Mouse (Mus musculus): ENCODE data around the gene 2410137M14Rik. TPM values are rescaled to one million over a fixed set of nuclear protein-coding genes. Genes with fewer than 3 reads are reported as not detected.

2410137M14Rik gene
- total and polyA plus RNA-seq, 3 experiments, result 0.40 TPM; not detected in 2

DNA sequence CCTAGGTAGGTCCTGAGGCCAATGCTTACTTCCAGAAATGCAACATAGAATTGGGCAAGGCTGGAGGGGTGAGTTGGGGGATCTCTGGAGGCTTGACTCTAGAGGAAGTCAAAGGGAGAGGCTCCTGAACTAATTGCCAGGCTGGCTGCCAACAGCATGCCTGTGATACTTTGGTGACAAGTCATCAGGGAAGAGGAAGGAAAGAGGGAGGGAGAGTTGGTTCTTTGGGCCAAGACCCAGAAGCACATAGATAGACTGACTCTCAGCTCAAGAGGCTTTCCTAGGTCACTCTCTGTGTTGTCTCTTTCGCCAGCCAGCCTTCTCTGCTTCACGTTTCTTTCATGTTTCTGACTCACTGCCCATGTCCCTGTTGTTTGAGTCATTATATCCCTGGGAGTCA is 49.2 kb downstream of the 2410137M14Rik start:
- H3K9ac ChIP-seq (ENCODE audit: insufficient read depth, low read depth), result no peak overlapping the region
- H3K9me3 ChIP-seq (replicated peaks; ENCODE audit: low read length), result no peaks in the 10 kb centered on the region
- no peaks in the 10 kb centered on the region for H3K79me2 ChIP-seq (replicated peaks; ENCODE audit: control insufficient read depth, extremely low read depth, insufficient read depth, poor library complexity, severe bottlenecking)
- no peaks in the 10 kb centered on the region for H3K36me3 ChIP-seq (replicated peaks in 1 of 2; ENCODE audit: control insufficient read depth in 1 of 2, insufficient read depth in 1 of 2, low read length in 1 of 2)
- dilution Hi-C loops (cut with MboI; ENCODE audit: extremely low pct_ligation_motif_present, extremely low pct_unique_long_range_greater_than_20kb, low sequenced_read_pairs) (no loop called here), in situ Hi-C loops (cut with MboI; ENCODE audit: low pct_ligation_motif_present, low pct_unique_long_range_greater_than_20kb, low sequenced_read_pairs) (no loop called here)
- H3K27me3 ChIP-seq (replicated peaks), result peaks cover 3% of the 10 kb centered on the region
- H3K4me3 ChIP-seq (replicated peaks in 1 of 3; ENCODE audit: low read depth in 2 of 3, low read length in 2 of 3, poor library complexity in 1 of 3), result no peak overlapping the region
- H3K27ac ChIP-seq (ENCODE audit: insufficient read depth, low read depth), result no peak overlapping the region
- TF ChIP-seq RCOR1 (conservative IDR thresholded peaks at IDR 0.05; ENCODE audit: low read depth, low read length), result no peak
- no peak for TF ChIP-seq ETS1 (conservative IDR thresholded peaks at IDR 0.05; ENCODE audit: low read depth, low read length)
- no peak for TF ChIP-seq SMC3 (IDR thresholded peaks at IDR 0.05; ENCODE audit: low read depth, low read length)
- TF ChIP-seq KAT2A (IDR thresholded peaks at IDR 0.05; ENCODE audit: insufficient replicate concordance, low read length), result no peak
- TF ChIP-seq PAX5 (IDR thresholded peaks at IDR 0.05; ENCODE audit: low read length), result no peak
- no peak for TF ChIP-seq MXI1 (IDR thresholded peaks at IDR 0.05; ENCODE audit: low read depth, low read length)
- TF ChIP-seq MAFK (IDR thresholded peaks at IDR 0.05; ENCODE audit: insufficient replicate concordance, low read length), result no peak
- no peak for TF ChIP-seq UBTF (IDR thresholded peaks at IDR 0.05; ENCODE audit: low read depth, low read length)
- TF ChIP-seq GABPA (IDR thresholded peaks at IDR 0.05; ENCODE audit: insufficient replicate concordance, low read depth, low read length), result no peak
- no peak for TF ChIP-seq CTCF (conservative IDR thresholded peaks at IDR 0.05 in 1 of 2, IDR thresholded peaks at IDR 0.05 in 1 of 2; ENCODE audit: low read depth in 2 of 2, low read length in 2 of 2)
- no peak for TF ChIP-seq SIN3A (IDR thresholded peaks at IDR 0.05; ENCODE audit: low read length)
- H3K4me1 ChIP-seq (ENCODE audit: control insufficient read depth in 1 of 2, insufficient read depth in 2 of 2), result peaks cover 0 to 12% of the 10 kb centered on the region in 2 experiments; a peak in 3 of 4 replicates
- DNase-seq (ENCODE audit: extremely low read depth), result no peak
- no peak overlapping the region for H3K4me2 ChIP-seq (ENCODE audit: insufficient read depth, low read depth, poor library complexity, severe bottlenecking)

DNA sequence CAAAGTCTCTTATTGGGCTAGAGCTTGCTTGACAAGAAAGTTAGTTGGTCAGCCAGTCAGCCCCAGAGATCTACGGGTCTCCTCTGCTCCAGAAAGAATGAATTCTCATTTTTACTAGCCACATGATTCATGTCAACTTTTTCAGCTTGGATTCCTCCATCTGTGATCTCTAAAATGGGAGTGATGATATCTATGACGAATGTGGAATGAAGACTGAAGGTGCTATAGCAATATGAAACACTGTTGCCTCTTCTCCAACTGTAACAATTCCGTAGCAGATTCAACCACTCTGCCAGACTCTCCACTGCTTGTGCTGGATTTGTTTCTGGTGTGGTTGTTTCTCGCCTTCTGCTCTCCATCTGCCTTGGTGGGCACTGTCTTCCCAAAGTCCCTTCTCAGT is 49.9 kb downstream of the 2410137M14Rik start:
- Histone ChIP-seq H3K27me3 (replicated peaks) (peaks cover 6% of the 10 kb centered on the region), H3K9ac (ENCODE audit: insufficient read depth, low read depth) (no peak overlapping the region), H3K4me2 (ENCODE audit: insufficient read depth, low read depth, poor library complexity, severe bottlenecking) (no peak overlapping the region), H3K27ac (ENCODE audit: insufficient read depth, low read depth) (no peak overlapping the region), H3K9me3 (replicated peaks; ENCODE audit: low read length) (no peaks in the 10 kb centered on the region), H3K36me3 (replicated peaks in 1 of 2; ENCODE audit: control insufficient read depth in 1 of 2, insufficient read depth in 1 of 2, low read length in 1 of 2) (no peaks in the 10 kb centered on the region), H3K4me1 (ENCODE audit: control insufficient read depth in 1 of 2, insufficient read depth in 2 of 2) (peaks cover 0 to 12% of the 10 kb centered on the region in 2 experiments; a peak in 3 of 4 replicates), H3K4me3 (replicated peaks in 1 of 3; ENCODE audit: low read depth in 2 of 3, low read length in 2 of 3, poor library complexity in 1 of 3) (no peak overlapping the region), H3K79me2 (replicated peaks; ENCODE audit: control insufficient read depth, extremely low read depth, insufficient read depth, poor library complexity, severe bottlenecking) (no peaks in the 10 kb centered on the region)
- DNase-seq (ENCODE audit: extremely low read depth), result no peak
- TF ChIP-seq POLR2AphosphoS2 (IDR thresholded peaks at IDR 0.05; ENCODE audit: low read depth, low read length), result no peak
- no peak for TF ChIP-seq JUN (IDR thresholded peaks at IDR 0.05; ENCODE audit: insufficient read depth, low read depth, low read length)
- dilution Hi-C loops (cut with MboI; ENCODE audit: extremely low pct_ligation_motif_present, extremely low pct_unique_long_range_greater_than_20kb, low sequenced_read_pairs) (no loop called here), in situ Hi-C loops (cut with MboI; ENCODE audit: low pct_ligation_motif_present, low pct_unique_long_range_greater_than_20kb, low sequenced_read_pairs) (no loop called here)

DNA sequence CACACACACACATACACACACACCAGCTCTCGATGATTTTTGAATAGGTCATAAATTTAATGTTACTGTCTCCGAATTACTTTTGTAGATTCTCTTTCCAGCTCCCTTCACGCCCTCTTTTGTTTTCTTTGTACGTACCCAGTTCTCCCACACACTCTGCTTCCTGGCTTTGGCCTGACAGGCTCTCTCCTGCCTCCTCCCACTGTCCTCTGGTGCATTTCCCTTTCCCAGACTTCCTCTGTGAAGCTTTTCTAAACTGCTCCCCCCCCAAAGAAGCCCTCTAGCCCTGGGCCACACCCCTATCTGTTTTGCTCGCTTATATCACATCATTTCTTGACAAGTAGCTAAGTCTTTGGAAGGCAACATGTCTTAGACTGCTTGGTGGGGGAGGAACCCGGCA is 50.8 kb downstream of the 2410137M14Rik start:
- no peak overlapping the region for H3K27ac ChIP-seq (ENCODE audit: insufficient read depth, low read depth)
- DNase-seq (ENCODE audit: extremely low read depth), result no peak
- H3K9ac ChIP-seq (ENCODE audit: insufficient read depth, low read depth), result no peak overlapping the region
- in situ Hi-C loops (cut with MboI; ENCODE audit: low pct_ligation_motif_present, low pct_unique_long_range_greater_than_20kb, low sequenced_read_pairs) (no loop called here), dilution Hi-C loops (cut with MboI; ENCODE audit: extremely low pct_ligation_motif_present, extremely low pct_unique_long_range_greater_than_20kb, low sequenced_read_pairs) (no loop called here)
- H3K36me3 ChIP-seq (replicated peaks in 1 of 2; ENCODE audit: control insufficient read depth in 1 of 2, insufficient read depth in 1 of 2, low read length in 1 of 2), result no peaks in the 10 kb centered on the region
- no peak overlapping the region for H3K4me3 ChIP-seq (replicated peaks in 1 of 3; ENCODE audit: low read depth in 2 of 3, low read length in 2 of 3, poor library complexity in 1 of 3)
- no peak for TF ChIP-seq TBP (conservative IDR thresholded peaks at IDR 0.05; ENCODE audit: low read depth, low read length)
- no peak for TF ChIP-seq NELFE (IDR thresholded peaks at IDR 0.05; ENCODE audit: low read depth, low read length)
- no peak for TF ChIP-seq TCF12 (IDR thresholded peaks at IDR 0.05; ENCODE audit: low read depth, low read length)
- H3K4me2 ChIP-seq (ENCODE audit: insufficient read depth, low read depth, poor library complexity, severe bottlenecking), result no peak overlapping the region
- no peaks in the 10 kb centered on the region for H3K9me3 ChIP-seq (replicated peaks; ENCODE audit: low read length)
- no peaks in the 10 kb centered on the region for H3K79me2 ChIP-seq (replicated peaks; ENCODE audit: control insufficient read depth, extremely low read depth, insufficient read depth, poor library complexity, severe bottlenecking)
- H3K4me1 ChIP-seq (ENCODE audit: control insufficient read depth in 1 of 2, insufficient read depth in 2 of 2), result peaks cover 0 to 12% of the 10 kb centered on the region in 2 experiments; a peak in 3 of 4 replicates
- H3K27me3 ChIP-seq (replicated peaks), result peaks cover 10% of the 10 kb centered on the region
